Mouse (Mus musculus) cerebellum, postnatal 25 days (tissue): ENCODE results near the gene Adcy7.

Experiments used
- DNase-seq, 2 experiments: peaks; one replicate each; pipeline ENCODE4 v3.0.0; 2021; ENCODE audit warnings: mixed read lengths in 2 of 2

The Adcy7 gene

DNA sequence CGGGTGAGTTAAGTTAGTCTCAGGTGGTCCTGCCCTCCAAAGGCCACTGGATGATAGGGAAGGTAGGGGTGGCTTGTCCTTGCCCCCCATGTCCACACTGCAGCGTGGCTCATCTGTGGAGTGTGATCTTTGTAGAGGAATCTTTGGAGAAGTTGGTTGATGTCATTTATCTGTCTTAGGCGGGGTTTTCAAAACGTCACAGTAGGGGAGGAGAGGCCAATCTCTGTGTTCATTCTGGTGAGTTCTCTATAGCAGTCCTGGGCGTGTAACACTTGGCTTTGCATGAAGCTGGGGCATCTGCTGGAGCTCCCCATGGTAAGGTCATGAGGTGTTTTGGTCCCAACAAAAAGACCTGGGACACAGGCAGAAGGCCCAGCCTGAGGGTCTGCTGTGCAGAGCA is 1.9 kb downstream of the Adcy7 start:
- no peak for DNase-seq

DNA sequence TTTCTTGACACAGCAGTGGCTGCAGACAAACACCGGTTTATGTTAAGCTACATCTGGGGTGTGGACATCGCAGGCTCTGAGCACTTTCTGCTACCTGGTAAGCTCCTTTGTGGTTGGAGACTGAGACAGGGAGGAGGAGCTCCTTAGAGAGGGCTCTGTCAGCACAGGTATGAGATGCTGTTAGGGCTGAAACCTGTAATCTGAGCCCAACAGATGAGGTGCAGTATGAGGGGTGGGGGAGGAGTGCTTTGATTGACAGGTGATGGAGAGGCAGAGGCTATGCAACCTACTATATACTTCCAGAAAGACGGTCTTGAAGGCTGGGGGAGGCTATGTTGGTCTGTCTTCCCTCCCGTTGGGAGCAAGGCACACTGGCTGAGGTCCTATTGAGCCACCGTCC is 7.0 kb downstream of the Adcy7 start:
- DNase-seq = no peak

DNA sequence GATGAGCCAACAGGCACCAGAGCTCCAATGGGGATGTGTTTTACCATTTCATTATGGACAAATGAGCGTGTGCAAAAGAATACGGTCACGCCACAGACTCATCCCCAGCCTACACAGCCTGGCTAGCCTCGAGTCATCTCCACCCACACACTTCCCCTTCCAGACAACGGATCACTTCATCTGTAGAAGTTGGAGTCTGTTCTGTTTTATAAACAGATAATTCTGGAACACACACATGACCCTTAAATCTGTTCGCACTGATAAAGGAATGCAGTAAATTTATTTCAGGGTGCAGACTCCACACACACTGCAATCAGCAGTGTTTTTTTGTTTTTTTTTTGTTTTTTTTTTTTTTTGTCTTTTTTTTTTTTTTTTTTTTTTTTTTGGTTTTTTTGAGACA is 7.5 kb downstream of the Adcy7 start:
- no peak for DNase-seq

DNA sequence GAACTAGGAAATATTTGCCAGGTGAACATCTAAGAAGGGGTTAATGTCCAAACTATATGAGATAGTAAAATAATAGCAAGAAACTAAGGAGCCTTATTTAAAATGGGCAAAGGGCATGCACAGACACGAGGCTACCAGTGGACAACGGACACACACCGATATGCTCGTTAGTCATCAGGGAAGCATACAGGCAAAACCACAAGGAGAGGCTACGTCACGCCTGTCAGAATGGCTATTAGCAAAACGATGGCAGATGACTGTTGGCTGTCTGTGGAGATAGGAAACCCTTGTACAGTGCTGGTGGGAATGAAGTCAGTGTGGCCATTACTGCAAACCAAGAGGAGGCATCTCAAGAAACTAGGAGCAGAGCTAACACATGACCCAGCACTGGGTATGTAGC is 8.7 kb downstream of the Adcy7 start:
- no peak for DNase-seq

DNA sequence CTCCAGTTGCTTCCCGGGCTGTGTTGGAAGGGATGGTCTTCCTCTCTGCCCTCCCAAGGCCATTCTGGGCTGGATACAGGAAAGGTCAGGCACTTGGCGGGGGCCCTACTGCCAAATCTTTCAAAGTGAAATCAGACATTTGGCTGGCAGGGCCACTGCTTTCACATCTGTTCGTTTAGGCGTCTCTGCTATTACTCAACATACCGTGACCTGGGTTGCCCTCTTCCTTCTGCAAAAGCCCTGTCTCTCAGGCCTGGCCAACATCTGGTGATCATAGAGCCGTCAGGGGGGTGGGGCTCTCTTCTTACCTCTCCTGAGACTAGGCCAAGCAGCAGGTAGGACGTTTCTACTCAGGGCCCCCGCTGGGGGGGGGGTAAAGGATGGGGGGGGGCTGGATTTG is 10.5 kb downstream of the Adcy7 start:
- no peak for DNase-seq

DNA sequence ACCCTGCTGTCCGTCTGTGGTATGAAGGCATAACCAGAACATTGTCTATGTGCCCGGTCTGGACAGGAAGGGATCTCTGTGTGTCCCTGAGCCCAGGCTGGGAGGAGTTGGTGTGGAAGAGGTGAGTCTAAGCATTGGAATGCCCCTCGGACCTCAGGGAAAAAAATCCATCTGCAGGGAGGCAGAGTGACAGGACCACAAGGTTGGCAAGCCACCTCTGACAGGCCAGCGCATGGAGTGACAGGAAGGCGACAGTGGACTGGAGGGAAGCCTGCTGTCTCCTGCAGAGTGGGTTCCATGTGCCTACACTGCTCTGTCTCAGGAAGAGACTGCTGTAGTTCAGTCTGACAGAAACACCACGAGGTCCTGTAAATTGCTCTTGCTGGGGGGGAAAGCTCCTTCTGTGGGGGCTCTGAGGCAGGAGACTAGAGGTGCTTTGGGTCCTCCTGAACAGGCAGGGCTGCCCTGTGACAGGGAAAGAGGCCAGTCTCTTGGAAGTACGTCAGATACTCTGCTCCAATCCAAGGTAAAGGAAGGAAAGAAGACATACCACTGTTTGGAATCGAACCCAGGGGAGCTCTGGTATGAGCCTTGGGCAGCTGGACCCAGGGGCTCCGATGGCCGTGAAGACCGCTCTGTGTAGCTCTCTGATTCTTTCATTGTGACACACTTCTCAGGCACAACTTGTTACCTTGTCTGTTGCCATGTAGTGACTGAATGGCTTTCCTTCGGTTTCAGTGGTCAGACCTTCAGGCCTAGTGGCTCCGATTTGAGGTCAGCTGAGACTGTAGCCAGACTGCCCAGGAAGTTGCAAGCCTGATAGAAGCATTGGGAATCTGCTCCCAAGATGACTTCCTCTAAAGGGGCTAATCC is 11.3 kb downstream of the Adcy7 start:
- no peak for DNase-seq

DNA sequence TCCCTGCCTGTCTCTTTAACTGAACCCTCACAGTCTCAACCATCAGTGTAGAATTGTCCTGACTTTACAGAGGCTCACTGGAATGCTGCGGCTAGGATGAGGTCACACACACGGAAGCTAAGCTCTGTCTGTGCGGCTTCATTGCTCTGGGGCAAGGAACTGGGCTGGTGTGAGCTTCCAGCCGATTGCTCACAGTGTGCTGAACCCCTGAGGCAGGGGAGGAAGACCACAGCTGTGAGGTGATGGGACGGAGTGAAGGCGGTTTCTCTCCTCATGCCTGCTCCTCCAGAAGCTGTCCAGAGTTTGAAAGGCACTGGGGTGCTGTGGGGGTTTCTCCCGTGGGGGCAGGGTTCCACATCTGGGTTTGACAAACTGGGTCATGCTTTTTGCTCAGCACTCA is 12.5 kb downstream of the Adcy7 start:
- DNase-seq = no peak

DNA sequence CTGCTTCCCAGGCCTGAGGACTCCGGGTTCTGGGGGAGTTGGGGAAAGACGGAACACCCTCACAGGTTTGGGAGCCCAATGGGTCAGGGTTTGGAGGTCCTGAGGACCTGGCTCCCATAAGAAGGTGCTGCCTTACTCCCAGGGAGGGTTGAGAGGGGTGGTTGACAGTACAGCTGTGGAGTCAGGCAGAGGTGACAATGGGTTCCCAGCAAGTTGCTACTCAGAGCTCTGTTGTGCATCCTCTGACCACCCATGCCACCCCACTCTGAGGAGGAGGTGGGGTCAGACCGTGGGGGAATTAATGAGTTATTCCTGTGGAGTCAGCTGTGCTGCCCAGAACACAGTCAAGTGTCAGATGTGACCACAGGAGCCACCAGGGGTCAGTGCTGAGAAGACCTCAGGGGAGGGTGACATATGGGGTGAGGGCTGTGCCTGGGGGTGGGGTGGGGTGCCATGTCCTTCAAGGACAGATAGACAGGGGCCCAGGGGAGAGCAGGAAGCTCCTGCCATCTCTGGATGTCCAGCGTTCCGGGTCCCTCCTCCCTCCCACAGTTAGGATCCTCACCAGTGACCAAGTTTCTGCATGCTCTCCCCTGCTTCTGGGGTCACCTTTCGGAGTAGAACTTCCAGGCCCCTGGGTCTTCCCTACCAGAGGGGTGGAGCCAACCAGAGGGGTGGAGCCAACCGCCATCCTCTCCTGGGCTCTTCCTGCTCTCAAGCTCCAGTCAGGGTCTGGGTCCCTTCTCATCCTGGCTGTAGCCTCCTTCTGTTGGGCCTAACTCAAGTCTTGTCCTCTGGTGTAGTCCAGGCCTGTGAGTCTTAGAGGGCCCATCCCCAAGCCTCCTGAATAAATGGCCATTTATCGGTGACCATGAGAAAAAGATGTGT is 13.5 kb downstream of the Adcy7 start:
- DNase-seq = no peak

DNA sequence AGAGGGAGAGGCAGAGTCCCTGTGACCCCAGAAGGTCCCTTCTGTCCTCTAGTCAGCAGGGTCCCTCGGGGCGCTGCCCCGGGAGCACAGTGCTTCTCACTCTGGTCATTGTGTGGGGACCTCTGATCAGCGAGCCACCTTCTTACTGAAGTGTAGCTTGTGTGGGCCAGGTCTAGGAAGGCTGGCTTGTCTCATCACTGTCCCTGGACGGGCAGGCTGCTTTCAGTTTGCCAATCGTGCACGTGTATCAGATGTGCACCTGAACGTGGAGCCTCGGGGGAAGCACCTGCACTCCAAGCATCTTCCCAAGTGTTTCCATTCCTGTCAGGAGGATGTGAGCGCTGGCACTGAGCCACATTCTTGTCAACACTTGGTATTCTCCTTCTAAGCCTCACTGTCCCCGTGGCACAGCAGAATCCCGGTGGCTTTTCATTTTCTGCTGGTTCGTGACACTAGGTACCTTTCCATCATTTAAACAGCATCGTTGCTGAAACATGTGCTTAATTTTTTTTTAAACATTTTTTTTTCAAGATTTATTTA is 14.3 kb downstream of the Adcy7 start:
- DNase-seq = no peak

DNA sequence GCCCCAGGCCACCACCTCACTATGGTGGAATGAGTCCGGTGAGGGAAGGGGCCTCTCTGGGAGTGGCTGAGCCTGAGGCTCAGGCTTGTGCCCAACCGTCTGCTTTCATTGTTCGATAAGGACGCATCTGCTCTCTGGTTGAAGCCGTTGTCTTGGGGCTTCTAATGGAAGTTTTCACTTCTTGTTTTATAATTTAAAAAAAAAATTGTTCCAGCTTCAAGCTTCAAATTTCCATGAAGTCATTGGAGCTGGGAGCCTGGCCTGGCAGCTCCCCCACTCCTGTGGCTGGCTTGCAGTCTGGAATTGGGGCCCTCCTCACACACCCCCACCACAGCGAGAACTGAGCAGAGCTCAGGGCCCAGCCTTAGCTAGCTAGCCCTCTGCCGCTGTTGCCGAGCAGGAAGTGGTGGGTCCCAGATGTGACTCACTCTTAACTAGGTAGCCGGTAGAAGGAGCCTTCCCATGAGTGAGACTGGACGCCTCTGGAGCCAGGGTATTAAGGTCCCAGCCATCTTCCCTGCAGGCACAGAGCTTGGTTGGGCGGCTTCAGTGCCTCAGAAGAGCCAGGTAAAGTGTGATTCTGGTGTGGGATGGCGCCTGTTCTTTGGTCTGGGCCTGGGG is 16.5 kb downstream of the Adcy7 start:
- no peak for DNase-seq

DNA sequence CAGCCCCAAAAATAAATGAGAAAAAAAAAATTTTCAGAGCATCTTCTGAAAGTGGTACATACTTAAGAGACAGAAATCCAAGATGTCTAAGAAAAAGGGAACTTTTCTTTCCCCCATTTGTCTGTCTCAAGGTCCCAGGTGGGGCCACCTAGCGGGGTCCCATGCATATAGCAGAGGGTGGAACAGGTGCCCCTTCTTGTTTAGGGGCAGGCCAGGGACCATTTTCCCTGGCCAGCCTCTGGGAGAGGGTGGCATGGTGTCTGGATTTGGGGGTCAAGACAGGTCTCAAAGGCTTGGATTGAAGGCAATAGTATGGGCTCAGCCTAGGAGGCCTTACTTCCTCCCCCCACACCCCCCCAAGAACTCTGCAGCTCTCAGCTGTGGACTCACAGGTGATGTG is 17.7 kb downstream of the Adcy7 start:
- DNase-seq = no peak

DNA sequence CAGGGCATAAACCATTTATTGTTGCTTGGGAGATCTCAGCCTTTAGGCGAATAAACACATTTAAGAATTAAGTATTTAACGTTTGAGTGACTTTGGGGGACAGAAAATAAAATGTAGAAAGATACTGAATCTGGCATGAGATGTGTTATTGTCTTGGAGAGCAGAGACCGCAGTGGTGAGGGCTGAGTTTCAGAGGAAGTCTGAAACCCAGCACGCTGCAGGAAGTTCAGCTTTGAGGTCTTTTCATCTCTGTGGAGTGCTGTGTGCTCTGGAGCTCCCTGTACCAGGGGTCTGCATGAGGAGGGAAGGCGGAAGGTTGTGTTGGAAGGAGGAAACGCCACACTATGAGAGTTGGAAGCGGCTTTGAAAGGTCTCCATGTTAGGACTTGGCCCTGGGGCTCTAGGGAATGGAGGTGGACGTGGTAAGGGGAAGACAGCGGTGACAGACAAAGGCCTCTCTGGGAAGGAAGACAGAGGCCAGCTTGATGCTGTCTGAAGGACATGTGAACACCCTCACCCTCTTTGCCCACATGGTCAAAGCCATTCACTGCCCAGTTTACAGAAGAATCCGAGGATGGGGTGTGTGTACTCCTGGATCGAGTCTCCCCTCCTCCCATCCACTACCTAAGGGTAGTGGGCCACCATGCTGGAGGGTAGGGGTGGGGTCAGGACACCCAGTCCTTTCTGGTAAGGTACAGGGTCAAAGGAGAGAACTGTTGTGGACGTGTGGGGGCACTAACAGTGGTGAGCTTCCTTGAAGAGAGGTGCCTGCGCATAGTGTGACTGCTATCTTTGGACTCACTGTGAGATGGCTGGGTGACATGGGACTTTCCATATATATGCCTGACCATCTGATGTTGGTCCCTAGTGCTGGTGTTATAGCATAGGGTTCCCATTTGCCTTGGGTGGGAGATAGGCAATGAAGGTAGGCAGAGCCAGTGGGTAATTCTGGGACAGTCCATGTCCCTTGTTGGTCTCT is 18.4 kb downstream of the Adcy7 start:
- no peak for DNase-seq

DNA sequence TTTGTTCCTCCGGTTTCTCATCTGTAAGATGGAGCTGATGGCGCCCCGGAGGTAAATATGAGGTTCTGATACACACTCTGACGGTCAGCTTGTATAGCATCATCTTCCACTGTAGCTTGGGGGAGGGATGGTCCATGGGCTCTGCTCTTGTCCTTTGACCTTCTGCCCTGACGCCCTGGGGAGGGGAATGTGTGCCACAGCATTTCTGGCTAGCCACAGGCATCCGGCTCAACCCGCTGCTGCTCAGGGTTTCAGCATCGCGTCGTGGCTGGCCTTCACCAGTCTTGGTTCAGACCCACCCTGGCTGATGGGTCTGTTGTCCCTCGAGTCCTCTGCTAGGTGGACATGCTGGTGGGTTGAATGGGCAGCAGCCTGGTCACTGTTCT is 19.1 kb downstream of the Adcy7 start:
- DNase-seq = no peak

DNA sequence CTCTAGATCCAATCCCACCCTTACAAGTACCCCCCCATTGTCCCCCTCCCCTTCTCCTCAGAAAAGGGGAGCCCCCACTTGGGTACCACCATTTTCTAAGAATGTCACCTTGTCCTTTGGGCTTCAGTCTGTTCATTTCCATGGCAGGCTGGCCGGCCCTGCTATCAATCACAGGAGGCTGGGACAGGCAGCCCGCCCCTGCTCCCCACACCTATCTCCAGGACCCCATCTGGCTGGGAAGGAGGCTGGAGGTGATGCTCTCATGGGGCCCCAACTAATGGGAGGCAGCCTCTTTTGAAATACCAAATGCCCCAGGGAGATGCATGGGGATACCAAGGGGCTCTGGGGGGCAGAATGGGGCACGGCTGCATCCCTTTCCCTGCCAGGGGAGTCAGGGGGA is 20.7 kb downstream of the Adcy7 start:
- DNase-seq = no peak

DNA sequence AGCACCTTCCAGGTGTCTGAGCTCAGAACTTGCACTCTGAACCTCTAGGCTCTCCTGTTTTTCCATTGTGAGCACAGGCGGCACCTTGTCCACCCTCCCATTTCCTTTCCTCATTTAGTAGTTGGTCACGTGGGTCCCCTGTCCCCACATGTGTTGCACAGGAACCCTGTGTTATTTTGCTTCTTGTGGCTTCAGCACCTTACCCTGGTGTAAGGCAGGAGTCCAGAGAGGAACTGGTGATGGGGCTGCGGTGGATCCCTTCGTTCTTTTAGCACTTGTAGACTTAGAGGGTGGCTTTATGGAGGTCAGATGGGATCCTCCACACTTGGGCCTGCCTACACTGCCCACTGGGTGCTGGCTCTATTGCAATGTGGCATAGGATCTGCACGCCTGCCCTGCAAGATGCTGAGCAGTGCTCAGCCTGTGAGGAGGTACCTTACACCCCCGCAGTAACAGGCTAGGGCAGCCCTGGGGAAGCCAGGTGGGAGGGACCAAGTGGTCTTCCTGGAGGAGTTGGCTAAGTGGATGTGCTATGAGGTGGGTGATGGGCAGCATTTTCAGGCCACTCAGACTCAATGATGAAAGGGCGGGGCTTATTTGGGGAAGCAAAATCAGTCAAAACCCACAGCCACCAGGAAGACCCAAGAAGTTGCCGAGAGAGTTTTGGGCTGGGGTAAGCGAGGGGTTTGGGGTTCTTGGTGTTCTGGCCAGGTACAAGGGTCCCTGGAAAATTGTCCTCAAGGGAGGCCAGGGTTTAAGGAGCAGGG is 21.6 kb downstream of the Adcy7 start:
- no peak for DNase-seq

DNA sequence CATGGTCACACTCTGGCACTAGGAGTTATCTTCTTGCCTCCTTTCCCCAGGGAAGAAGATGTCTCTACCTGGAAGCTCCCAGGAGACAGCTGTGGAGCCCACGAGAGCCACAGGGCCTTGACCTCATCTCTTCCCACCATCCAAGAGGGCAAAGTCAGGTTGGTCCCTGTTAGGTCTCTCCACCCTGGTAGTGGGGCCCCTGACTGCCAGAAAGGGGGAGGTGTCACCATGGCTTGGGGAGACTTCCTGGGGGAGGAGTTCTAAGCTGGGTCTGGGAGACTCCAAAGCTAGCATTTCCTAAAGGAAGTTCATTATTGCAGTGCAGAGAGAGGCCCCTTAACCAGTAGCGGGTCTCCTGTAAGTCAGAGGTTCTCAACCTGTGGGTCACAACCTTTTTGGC is 22.8 kb downstream of the Adcy7 start:
- DNase-seq = no peak

DNA sequence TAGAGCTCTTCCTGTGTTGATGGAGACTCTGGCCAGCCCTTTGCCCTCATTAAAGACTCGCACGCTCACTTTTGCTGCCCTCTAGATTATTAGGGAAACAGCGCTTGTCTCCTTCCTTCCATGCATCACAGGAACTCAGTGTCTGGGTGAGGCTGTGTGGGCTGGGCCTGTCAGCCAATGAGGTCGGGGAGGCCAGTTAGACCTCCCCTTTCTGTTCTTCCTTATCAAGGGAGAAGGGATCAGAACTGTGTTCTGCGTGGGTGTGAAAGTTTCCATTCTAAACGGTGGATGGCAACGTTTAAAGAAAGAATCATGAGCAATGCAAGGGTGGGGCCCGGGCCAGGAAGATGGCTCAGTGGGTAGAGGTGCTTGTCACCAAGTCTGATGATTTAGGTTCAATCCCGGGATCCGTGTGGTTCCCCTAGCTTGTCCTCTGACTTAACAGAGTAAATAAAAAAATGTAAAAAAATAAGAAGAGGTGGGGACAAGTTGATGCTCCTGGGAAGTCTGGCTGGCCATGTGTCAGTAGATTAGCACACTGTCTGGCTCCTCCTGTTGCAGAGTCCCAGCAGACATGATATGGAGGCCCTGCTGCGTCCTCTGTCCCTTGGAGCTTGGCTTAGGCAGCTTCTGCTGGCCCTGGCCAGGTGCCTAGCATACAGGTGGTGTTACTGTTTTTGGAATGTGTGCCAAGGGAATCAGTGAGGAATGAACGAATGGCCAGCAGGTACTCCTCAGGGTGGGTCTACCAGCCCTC is 26.0 kb downstream of the Adcy7 start:
- DNase-seq = peak; percentile 69 to 81

DNA sequence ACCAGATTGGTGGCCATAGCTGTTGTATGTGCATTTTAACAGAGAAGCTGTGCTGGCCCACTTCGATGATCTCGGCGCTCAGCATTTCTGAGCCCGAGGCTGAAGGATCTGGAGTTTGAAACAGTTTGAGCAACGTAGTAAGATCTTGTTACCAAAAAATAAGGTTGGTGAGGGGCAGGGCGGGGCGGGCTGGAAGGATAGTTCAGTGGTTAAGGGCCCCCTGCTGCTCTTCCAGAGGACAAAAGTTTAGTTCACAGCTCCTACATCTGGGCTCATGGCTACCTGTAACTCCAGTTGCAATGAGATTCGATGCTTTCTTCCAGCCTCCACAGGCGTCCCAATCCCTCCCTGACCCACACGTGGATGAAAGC is 26.5 kb downstream of the Adcy7 start:
- DNase-seq = no peak

DNA sequence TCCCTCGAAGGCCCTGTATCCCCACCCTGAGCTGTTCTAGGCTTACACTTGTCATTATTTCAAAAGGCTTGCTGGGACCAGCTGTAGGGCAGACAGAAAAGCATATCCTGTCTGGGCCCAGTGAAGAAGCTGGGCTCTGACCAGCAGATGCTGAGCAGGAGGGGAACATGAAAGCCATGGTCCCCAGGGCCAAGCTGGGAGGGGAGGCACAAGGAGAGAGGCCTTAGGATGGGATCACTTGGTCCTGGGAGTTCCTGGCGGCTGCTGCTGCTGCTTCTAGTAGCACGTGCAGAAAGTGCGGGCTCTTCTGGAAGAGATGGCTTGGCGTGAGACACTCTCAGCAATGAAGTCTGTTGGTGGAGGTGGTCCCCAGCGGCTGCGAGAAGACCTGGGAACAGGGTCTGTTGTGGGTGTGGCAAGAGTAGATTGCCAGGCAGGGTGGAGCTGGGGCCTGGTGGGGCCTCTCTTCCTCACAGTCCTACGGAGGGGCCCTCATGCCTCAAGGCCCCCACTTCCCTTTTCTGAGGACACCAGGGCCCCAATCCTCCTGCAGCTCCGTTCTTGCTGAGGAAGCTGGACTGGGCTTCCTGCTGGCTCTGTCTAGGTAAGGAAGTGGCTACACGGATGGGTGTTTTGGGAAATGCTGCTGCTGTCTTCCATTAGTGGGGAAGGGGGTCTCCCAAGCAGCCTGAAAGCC is 27.9 kb downstream of the Adcy7 start:
- DNase-seq = no peak
